Mouse (Mus musculus): ENCODE results near the gene Prrg2. TPM values are rescaled to one million over a fixed set of nuclear protein-coding genes. Genes with fewer than 3 reads are reported as not detected.

The Prrg2 gene
- polyA plus RNA-seq, 2 experiments = 18.6 to 50.4 TPM

DNA sequence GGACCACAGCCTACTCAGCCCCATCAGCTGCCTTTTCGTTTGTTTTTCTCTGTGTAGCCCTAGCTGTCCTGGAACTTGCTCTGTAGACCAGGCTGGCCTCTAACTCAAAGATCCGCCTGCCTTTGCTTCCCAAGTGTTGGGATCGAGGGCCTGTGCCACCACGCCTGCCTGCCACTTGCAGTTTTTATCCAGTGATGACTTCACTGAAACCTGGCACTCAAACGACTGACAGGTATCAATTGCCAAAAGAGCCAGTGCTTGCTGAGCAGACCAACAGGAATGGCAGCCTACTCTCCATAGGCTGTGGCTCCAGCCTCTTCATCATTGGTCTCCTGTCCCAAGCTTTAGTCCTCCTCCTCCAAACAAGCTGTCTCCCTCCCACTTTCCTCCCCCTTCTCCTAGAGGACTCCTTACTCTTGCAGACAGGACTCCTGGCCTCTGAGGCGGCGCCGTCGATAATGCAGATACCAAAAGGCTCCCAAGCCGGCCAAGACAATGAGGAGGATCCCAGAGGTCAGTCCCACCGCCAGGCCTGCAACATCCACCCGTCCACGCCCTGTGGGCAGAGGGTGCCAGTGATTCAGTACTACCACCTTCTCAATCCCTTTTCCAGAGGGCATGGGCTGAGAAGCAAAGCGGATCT lies 6.0 kb downstream of the Prrg2 start:
- Histone ChIP-seq H3K27ac (replicated peaks; ENCODE audit: low read depth, low read length) (no peak overlapping the region), H3K4me1 (ENCODE audit: control insufficient read depth, insufficient read depth, low read length) (peaks cover 3% of the 10 kb centered on the region), H3K9ac (ENCODE audit: low read depth, low read length, severe bottlenecking) (no peak overlapping the region), H3K36me3 (ENCODE audit: control insufficient read depth, insufficient read depth, low read length) (no peaks in the 10 kb centered on the region), H3K4me2 (replicated peaks; ENCODE audit: low read depth, low read length, severe bottlenecking) (no peak overlapping the region), H3K27me3 (ENCODE audit: control insufficient read depth, insufficient read depth, low read length) (no peaks in the 10 kb centered on the region), H3K9me3 (ENCODE audit: control insufficient read depth, low read length) (no peaks in the 10 kb centered on the region), H3K4me3 (replicated peaks; ENCODE audit: low read length) (no peak overlapping the region)
- ATAC-seq (ENCODE audit: low FRiP score, low read depth) (no peak), DNase-seq (ENCODE audit: low spot score) (no peak)
- no peak for TF ChIP-seq POLR2A (IDR thresholded peaks at IDR 0.05; ENCODE audit: borderline replicate concordance, extremely low read depth, insufficient read depth, insufficient read length)
- WGBS = 74% methylated on average over 14 of the region's 14 CpGs

DNA sequence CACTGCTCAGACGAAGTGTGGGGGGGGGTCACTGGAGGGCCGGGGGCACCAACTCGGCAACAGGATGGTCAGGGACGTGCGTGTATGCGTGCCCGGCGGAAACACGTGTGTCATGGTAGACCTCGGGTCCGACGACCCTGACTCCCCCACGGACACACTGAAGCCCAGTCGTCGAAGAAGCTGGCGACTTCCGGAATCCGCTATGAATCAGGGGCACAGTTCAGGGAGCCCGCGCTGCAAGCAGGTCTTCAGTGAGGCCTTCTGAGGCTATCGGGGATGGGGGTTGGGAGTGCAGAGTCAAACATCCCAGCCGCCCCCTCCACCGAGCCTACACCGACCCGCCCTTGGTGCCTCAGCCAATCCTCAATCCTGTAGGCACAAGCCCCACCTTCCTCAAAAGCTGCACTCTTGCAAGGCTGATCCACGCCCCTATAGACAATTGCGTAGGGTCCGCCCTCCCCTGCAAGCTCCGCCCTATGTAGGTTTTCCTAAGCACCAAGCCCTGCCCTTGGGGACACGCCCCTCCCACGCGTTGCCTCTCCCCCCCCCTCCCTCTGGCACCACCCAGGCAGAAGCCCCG lies 8.5 kb downstream of the Prrg2 start:
- Histone ChIP-seq H3K4me2 (replicated peaks; ENCODE audit: low read depth, low read length, severe bottlenecking) (peak overlapping the region; percentile 96), H3K9me3 (ENCODE audit: control insufficient read depth, low read length) (no peaks in the 10 kb centered on the region), H3K4me3 (replicated peaks; ENCODE audit: low read length) (peak overlapping the region; percentile 92), H3K36me3 (ENCODE audit: control insufficient read depth, insufficient read depth, low read length) (peaks cover 18% of the 10 kb centered on the region), H3K27ac (replicated peaks; ENCODE audit: low read depth, low read length) (peak overlapping the region; percentile 98), H3K27me3 (ENCODE audit: control insufficient read depth, insufficient read depth, low read length) (no peaks in the 10 kb centered on the region), H3K4me1 (ENCODE audit: control insufficient read depth, insufficient read depth, low read length) (peaks cover 7% of the 10 kb centered on the region; the same call in 1 of the 2 replicates), H3K9ac (ENCODE audit: low read depth, low read length, severe bottlenecking) (peak overlapping the region; percentile 90)
- under 1% methylated on average over 33 of the region's 33 CpGs for WGBS
- peak; percentile 79; the same call in 1 of the 2 replicates for TF ChIP-seq POLR2A (IDR thresholded peaks at IDR 0.05; ENCODE audit: borderline replicate concordance, extremely low read depth, insufficient read depth, insufficient read length)
- DNase-seq (ENCODE audit: low spot score) (peak; percentile 98), ATAC-seq (ENCODE audit: low FRiP score, low read depth) (peak; percentile 94)

DNA sequence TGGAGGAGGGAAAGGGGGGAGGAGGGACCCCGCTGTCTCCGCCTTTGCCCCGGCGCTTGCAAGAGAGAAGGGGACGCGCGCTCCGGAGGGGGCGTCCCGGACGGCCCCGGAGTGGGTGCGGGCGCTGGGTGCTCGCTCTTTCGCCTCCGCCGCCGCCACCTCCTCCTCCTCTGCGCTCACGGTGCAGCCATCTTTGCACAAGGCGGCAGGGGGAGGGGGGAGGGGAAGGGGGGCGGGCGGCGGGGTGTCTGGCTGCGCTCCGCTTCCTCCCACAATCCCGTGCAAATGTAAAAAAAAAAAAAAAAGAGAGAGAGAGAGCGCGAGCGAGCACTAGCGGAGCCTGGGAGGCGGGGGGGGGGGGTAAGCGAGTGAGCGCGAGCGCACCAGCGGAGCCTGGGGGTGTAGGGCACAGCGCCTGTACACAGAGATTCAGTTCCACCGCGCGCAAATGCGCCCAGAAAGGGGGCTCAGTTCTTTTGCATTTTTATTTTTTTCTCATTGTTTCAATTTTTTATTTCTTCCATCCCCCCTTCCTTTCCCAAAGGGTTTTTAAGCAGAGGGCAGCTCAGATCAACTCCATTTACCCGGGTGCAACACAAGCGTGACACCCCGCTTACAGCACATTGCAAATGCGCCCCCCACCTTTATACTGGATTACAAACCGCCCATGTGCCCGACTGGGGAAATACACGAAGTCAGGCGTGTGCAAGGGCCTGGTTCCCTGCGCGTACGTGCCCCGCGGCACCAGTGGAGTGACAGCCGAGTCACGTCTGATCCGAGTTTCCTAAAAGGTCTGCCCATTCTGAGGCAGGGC lies 9.2 kb downstream of the Prrg2 start:
- Histone ChIP-seq H3K27me3 (ENCODE audit: control insufficient read depth, insufficient read depth, low read length) (no peaks in the 10 kb centered on the region), H3K27ac (replicated peaks; ENCODE audit: low read depth, low read length) (peak overlapping the region; percentile 98), H3K4me3 (replicated peaks; ENCODE audit: low read length) (peak overlapping the region; percentile 92), H3K9me3 (ENCODE audit: control insufficient read depth, low read length) (no peaks in the 10 kb centered on the region), H3K4me1 (ENCODE audit: control insufficient read depth, insufficient read depth, low read length) (peaks cover 7% of the 10 kb centered on the region; the same call in 1 of the 2 replicates), H3K4me2 (replicated peaks; ENCODE audit: low read depth, low read length, severe bottlenecking) (peak overlapping the region; percentile 96), H3K9ac (ENCODE audit: low read depth, low read length, severe bottlenecking) (peak overlapping the region; percentile 90), H3K36me3 (ENCODE audit: control insufficient read depth, insufficient read depth, low read length) (peaks cover 25% of the 10 kb centered on the region)
- DNase-seq (ENCODE audit: low spot score) = peak; percentile 85
- peak; percentile 51 for ATAC-seq (ENCODE audit: low FRiP score, low read depth)
- WGBS = under 1% methylated on average over 33 of the region's 59 CpGs
- TF ChIP-seq POLR2A (IDR thresholded peaks at IDR 0.05; ENCODE audit: borderline replicate concordance, extremely low read depth, insufficient read depth, insufficient read length) = no peak

DNA sequence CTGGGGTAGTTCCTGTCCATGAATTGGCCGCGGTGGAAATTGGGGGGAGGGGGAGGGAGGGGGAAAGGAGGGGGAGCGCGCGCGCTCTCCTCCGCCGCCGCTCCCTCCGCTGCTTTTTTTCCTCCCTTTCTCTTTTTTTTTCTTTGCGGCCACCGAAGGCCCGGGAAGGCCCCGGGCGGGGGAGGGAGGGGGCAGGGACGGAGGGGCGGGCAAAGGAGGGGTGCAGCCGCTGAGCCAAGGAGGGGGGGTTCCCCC lies 9.7 kb downstream of the Prrg2 start, which contains the start of gene Prr12:
TSS of gene Prr12 (minus strand) at position 20 of the 255 bp plus-strand sequence.
- DNase-seq (ENCODE audit: low spot score) (peak; percentile 69), ATAC-seq (ENCODE audit: low FRiP score, low read depth) (peak; percentile 10; the same call in 1 of the 2 replicates)
- Histone ChIP-seq H3K4me3 (replicated peaks; ENCODE audit: low read length) (peak within 1 kb of the TSS; percentile 92), H3K9ac (ENCODE audit: low read depth, low read length, severe bottlenecking) (peak within 1 kb of the TSS; percentile 90), H3K9me3 (ENCODE audit: control insufficient read depth, low read length) (no peaks in the 10 kb centered on the region), H3K27me3 (ENCODE audit: control insufficient read depth, insufficient read depth, low read length) (no peaks in the 10 kb centered on the region), H3K4me2 (replicated peaks; ENCODE audit: low read depth, low read length, severe bottlenecking) (peak within 1 kb of the TSS; percentile 96), H3K27ac (replicated peaks; ENCODE audit: low read depth, low read length) (peak within 1 kb of the TSS; percentile 98), H3K36me3 (ENCODE audit: control insufficient read depth, insufficient read depth, low read length) (peaks cover 30% of the 10 kb centered on the region), H3K4me1 (ENCODE audit: control insufficient read depth, insufficient read depth, low read length) (peaks cover 7% of the 10 kb centered on the region; the same call in 1 of the 2 replicates)
- no peak for TF ChIP-seq POLR2A (IDR thresholded peaks at IDR 0.05; ENCODE audit: borderline replicate concordance, extremely low read depth, insufficient read depth, insufficient read length)
- 0% methylated on average over 8 of the region's 18 CpGs for WGBS

DNA sequence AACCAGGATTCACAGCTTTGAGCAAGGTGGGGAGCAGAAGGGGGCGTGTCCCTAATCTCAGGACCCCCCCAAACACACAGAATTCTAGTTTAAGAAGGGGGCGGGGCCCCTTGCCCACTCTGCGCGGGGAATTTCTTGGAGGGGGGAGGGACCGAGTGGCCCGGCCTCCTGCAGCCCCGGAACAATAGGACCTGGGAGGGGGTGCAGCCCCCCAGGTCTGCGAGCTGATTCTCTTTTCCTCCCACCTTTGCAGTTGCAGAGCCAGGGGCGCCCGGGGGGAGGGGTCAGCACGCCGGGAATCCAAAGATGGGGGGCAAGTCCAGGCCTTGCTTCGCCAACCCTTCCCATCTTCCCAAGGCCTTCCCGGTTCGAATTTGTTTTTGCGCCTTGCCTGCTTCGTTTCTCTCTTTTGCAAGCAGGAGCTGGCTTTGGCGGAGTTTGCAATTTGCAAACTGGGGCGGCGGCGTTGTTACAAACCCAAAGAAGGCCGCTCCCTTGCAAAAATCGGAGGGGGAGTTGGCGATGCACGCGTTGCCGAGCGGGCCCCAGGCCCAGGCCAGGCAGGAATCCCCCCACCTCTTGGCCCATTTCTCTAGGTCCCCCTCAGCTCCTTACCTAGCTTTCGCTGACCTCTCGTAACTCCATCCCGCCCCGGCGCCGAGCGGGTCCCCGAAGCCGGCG lies 10.2 kb downstream of the Prrg2 start:
- Histone ChIP-seq H3K9me3 (ENCODE audit: control insufficient read depth, low read length) (no peaks in the 10 kb centered on the region), H3K36me3 (ENCODE audit: control insufficient read depth, insufficient read depth, low read length) (peaks cover 35% of the 10 kb centered on the region), H3K9ac (ENCODE audit: low read depth, low read length, severe bottlenecking) (peak overlapping the region; percentile 90), H3K27me3 (ENCODE audit: control insufficient read depth, insufficient read depth, low read length) (no peaks in the 10 kb centered on the region), H3K27ac (replicated peaks; ENCODE audit: low read depth, low read length) (peak overlapping the region; percentile 98), H3K4me2 (replicated peaks; ENCODE audit: low read depth, low read length, severe bottlenecking) (peak overlapping the region; percentile 96), H3K4me3 (replicated peaks; ENCODE audit: low read length) (peak overlapping the region; percentile 92), H3K4me1 (ENCODE audit: control insufficient read depth, insufficient read depth, low read length) (peaks cover 7% of the 10 kb centered on the region; the same call in 1 of the 2 replicates)
- DNase-seq (ENCODE audit: low spot score) (peak; percentile 18), ATAC-seq (ENCODE audit: low FRiP score, low read depth) (no peak)
- TF ChIP-seq POLR2A (IDR thresholded peaks at IDR 0.05; ENCODE audit: borderline replicate concordance, extremely low read depth, insufficient read depth, insufficient read length) = no peak
- WGBS = 3% methylated on average over 35 of the region's 38 CpGs

Measured in limb, embryonic 14.5 days (tissue).